Mouse (Mus musculus) heart, postnatal 10 days (tissue): ENCODE data around the gene Tnfsf18. TPM values are rescaled to one million over a fixed set of nuclear protein-coding genes. Genes with fewer than 3 reads are reported as not detected.

Experiments
- DNase-seq, 2 experiments: peaks; one replicate each; pipeline ENCODE4 v3.0.0; 2021
- intact Hi-C: fragments of 180-260 bp; cut with DNase I; formaldehyde crosslinking; loops from one replicate; pipeline ENCODE4 v1.15.1; 2025
- total RNA-seq, 2 experiments: library from RNA; stranded (reverse); gene quantifications; 2 replicates each; pipeline ENCODE4 v1.2.3; 2021

Gene Tnfsf18
- not detected for total RNA-seq

DNA sequence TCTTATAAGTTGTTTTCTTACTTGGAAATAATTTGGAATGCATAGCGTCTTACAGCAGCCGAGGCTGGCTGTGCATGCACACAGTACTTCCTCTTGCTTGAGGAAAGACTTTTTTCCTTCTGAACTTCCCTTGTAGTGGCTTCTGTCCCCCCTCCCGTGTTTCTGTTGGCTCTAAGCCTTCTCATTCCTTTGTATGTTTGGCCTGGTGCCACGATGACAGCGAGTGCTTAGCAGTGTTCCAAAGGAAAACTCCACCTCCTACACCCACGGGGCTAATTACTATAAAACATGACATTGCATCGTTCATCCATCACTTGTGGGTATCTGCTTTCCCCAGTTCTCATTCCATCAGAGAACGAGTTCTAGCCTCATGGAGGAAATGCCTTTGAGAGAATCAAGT is at the start of gene Tnfsf18:
Tnfsf18 (plus strand) TSS at position 313 of the 400 bp plus-strand sequence.
- DNase-seq: peak; percentile 88 to 89
- intact Hi-C loops: loop anchor here (5.0 to 10.0 kb wide), 2 partner anchors 92 to 190 kb away; no protein-coding TSS in a partner anchor

DNA sequence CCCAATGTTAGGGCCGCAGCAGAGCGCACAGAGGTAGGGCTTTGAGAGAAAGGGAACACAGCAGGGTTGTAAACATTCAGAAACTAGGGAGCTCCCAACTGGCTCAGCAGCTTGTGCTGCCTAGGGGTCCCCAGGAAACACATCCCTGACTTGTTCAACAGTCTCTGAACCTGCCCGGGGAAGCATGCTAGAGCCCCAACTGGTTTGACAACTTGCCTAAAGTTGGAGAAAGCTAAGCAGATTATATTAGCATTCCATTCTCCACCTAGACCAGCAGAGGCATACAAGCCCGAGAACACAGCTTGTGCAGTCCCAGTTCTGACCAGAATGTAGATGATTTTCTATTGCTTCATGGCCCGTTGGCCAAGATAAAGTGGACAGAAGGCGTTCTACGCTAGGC is 49.6 kb upstream of the Tnfsf18 start:
- no peak for DNase-seq
- intact Hi-C loops: no loop called here

DNA sequence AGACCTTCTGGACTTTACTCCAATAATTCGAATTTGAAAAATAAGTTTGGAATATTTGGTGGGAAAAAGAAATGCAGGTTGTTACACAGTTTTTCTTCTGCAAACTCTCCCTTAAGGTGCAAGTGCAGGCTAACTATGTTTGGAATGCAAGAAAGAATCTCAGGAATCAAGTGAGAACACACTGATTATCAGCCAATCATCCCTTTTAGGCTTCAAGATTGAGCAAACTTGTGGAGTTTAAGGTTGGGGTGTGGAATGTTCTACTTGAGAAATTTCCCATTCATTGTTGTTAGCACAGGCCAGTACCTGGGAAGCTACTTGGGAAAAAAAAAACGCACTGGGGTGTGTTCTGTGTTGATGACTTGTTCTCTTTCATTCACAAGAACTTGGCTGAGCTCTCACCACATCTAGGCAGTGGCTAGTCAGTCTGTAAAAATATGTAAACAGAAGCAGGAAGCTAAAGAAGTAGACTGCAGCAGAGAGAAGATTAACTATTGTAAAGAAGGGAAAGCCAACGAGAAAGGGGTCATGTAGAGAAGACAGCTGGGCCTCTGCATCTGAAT is 42.7 kb upstream of the Tnfsf18 start:
- DNase-seq: no peak
- intact Hi-C loops: no loop called here

DNA sequence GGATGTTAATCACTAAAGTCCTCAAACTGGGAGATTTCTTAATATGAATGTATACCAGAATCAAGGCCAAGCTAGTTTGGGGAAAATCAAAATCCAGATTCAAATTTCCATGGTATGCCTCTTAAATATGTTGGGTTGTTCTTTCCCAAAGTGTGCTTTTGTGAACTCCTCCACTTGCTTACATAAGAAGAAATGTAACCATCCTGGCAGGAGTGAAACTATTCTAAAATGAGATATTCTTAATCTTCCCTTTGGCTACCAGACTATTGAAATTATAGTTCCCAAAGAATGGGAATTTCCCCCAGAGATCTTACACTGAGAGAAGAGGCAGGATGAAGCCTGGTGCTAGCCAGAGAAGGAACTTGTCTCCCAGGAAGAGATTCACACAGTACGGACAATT is 42.2 kb upstream of the Tnfsf18 start:
- no peak for DNase-seq
- intact Hi-C loops: no loop called here

DNA sequence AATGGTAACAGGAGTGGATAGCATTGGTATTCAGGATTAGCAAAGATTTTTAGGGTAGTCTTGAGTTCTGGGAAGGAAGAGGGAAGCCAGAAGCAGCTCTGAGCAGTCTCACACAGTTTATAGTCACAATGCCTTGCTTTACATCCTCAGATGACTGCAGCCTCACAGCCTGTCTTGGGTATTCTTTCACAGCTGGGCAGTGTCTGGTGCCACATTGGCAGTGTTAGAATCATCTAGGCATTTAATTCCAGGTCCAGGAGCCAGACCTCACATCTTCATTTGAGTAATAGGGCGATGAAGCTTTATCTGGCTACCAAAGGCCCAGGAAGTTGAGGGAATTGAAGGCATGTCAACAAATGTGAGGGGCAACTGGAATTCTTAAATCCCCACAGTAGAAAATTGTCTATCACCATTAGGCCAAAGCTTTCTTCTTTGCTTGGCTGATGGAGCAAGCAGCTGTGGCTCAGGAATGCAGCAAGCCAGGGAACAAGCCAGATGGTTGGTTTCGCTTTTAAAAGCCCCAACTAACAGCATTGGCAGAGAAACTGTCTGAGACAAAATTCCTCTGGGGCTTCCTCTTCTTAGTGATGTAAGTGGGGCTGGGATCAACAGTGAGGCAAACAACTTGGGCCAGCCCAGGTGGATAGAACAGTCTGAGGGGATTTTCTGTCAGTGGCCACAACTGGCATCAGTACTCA is 30.9 kb upstream of the Tnfsf18 start:
- DNase-seq: peak; percentile 68 to 72
- intact Hi-C loops: no loop called here

DNA sequence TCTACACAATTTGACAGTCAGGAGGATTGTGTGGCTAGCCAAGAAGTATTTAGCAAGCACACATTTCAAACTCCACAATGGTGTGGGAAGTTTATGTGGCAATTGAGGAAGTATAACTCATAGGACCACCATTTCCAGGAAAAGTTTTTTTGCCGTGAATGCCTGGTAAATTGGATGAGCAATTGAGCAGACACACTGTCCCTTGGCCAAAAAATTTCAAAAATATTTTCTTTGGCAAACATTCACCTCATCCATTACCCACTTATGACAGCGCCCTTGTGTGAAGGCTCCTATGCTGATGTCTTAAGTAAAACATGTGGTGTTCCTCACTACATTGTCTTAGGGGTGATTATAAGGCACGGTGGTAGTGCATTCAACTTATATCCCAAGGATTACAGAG is 17.2 kb upstream of the Tnfsf18 start:
- intact Hi-C loops: no loop called here
- no peak for DNase-seq

DNA sequence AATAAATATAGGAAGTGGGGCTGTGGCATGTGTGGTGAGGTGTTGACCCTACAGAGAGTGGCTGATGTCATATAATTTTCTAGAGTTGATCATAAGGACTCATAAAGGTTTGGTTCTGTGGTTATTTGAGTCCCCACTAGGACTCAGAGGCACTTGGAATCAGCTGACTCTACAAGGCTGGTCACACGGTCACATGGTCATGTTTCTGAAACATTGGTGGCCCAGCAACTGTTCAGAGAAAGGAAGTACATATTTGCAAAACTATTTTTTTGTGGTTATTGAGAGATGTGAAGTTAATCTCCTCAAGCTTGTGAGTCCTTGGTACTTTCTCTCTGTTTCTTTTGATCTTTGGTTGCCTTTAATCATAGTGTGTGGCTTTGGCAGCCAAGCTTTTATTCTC is 14.6 kb upstream of the Tnfsf18 start:
- DNase-seq: no peak
- intact Hi-C loops: no loop called here

DNA sequence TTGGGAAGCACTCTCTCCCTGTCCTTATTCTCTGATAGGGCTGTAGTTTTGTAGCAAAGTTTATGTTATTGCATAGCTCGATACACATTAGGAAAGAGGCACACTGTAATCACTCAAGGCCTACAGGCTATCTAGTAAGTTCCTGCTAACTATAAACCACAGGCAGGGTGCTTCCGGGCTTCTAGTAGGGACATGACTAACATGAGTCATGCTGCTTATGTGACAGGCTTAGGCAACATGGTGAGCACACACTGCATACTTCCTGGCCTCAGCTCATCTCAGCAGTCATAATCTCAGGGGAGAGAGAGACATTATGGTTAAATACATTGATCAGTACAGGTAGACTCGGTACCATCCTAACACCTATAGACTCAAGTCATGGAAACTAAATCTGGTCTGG is 12.2 kb upstream of the Tnfsf18 start:
- intact Hi-C loops: no loop called here

DNA sequence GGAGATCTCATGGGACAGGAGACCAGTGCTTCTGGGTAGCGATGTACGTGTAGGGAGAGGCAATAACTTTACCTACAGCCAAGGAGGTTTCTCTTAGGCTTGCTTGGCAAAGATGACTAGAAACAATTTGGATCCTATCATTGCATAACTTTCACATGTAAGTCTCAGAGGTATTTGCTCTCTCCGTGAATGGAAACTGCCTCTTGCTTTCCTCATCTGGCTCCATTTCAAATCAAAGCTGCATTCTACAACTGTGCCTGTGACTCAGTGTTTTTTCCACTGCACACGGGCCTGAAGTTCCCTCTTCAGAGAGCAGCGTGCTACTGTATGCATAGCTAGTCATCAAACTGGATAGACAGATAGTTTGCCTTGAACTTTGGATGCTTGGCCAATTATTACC is 7.4 kb upstream of the Tnfsf18 start:
- DNase-seq: no peak
- intact Hi-C loops: no loop called here

More for the DNA sequence above, 12.2 kb upstream of the Tnfsf18 start:
- no peak for DNase-seq

DNA sequence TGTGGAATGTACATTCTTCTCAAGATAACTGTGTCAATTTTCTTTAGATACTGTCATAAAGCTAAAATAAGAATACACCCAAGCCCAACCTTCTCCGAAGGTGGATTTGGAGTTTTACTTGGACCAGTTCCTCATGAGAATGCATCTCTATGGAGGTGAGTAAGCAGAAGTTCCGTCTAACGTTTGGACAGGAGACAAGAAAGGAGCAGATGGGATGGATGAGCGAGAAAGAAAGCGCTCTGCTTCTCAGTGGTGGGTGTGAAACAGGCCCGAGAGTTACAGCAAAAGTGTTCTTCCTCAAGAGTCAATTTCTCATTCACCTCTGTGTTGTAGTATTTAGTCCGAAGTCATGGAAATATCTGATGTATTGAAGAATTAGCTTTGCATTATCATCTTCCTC is 2.7 kb upstream of the Tnfsf18 start:
- intact Hi-C loops: loop anchor here (5.0 to 10.0 kb wide), 2 partner anchors 89 to 193 kb away; no protein-coding TSS in a partner anchor
- no peak for DNase-seq

DNA sequence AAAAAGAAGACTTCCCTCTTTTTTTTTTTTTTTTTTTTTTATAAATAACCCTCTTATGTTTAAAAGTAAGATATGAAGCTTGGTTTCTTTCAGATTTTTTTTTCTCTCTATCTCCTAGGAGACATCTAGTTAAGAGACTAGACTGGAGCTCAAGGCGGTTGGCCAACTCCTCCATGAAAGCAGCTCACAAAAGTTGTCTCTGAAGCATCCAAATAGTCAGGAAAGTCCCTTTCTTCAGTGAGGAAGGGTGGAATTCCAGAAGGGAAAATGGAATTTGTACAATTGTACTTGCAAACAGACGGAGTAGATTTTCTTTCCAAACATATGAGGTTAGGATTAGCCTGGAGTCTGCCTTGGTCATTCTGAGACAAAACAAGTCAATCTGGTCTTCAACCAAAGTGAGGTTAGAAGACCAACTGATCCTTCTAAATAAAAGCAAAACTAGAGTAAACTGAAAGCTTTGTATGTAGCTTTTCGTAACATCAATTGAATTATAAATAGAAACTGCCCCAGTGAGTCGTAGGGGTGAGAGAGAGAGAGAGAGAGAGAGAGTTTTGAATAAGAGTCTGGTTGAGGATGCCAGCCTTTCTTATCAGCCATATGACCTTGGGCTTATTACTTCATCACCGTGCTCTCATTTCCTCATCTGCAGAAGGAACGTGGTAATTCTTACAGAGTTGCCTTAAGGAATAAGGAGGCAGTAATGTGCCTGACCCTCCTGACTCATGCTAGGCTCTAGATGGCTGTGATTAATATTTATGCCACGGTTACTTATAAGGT is 2.6 kb downstream of the Tnfsf18 start:
- intact Hi-C loops: loop anchor here (10.0 kb wide), 1 partner anchor 188 kb away; no protein-coding TSS in a partner anchor
- DNase-seq: peak in 1 of 2 experiments; percentile 8

DNA sequence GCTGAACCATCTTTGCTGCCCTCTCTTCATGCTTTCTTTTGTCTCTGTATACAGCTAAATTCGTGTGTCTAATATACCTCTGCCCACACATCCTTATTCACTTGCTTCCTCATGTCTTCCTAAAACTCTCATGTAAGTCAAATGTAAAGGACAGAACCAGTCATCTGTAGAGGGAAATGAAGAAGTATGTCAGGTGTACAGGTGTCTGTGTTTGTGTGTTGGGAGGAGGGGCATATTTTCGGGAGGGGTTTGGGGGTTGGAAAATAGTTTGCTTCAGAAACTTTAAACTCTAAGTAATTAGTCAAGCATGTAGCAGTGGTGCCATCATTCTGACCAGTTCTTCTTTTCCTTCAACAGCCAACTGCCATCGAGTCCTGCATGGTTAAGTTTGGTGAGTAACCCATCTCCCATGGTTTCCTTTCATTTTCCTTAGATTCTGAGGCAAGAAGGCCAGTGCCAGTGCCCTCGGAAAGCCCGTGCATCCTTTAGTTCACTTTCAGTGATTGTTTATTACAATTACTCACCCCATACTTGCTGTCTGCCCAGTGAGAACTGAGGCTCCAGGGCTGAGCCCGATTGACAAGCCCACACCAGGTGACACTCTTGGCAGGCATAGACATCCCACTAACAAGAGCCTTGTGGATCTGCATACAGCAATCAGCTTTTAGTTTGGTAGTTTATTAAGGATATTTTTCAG is 5.8 kb downstream of the Tnfsf18 start:
- no peak for DNase-seq
- intact Hi-C loops: no loop called here

DNA sequence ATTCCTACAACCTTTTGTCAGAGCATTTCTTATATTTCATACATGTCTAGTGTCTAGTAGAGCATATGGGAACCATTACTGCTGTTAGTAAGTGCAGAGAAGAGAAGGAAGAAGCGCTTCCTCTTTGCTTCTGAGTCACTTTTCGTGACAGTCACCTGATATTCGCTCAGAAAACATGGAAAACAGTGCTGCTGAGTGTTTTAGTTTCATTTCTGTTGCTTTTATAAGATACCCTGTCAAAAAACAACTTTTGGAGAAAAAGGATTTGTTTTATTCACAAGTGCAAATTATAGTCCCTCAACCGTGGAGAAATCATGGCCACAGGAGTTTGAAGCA is 6.3 kb downstream of the Tnfsf18 start:
- intact Hi-C loops: no loop called here
- no peak for DNase-seq

DNA sequence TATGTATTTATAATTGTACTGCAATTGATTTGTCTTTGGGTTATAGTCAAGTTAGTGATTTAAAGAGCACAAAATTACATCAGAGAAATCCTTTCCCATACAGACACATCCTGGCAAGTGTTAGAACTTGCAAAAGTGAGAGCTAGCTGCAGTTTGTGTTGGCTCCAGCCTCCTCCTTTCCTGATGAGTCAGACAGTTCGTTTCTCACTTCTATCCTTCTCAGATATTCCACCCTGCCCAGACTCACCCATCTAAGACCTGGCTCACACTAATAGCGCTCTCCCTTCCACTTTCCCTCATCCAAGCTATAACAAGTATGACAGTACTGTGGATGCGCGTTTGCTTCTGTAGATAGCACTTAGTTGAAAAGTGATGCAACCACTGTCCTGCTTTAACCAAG is 11.9 kb downstream of the Tnfsf18 start:
- intact Hi-C loops: no loop called here
- no peak for DNase-seq

DNA sequence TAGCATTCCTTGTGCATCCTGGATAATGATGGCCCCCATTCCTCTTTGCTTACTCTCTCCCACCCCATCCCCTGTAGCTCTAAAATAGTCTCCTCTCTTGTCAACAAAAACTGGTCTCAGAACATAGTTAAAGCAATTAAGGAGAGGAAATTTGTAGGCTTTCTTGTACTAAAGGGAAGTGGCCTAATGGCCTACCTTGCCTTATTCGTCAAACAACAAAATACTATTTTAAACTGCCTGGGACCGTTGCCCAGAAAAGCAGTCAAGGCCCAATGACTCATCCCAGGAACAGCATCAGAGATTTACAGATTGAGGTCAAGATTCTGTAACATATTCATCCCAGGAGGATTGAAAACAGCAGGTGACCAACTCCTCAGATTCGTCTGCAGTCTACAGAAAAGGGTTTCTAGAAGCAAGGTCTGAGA is 13.2 kb downstream of the Tnfsf18 start:
- peak; percentile 73 to 76 for DNase-seq

DNA sequence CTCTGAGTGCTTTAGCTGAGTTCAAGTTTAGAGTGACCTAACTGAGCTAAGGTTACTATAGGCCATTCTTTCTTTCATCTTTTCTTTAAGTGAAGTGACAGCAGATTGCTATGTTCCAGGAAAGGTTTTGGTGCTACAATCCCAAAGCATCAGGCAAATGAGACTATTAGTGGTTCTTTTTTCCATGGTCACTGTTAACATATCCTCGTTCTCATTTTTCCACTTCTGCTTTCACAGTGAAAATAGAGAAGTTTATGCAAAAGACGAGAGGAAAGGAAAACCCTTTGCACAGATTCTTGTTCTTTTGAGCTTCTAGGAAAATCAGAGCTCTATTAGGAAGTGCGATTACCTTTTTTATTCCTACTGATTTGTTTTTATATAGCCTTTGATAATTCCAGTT is 22.9 kb downstream of the Tnfsf18 start:
- DNase-seq: no peak
- intact Hi-C loops: no loop called here

More for the DNA sequence above, 13.2 kb downstream of the Tnfsf18 start:
- intact Hi-C loops: loop anchor here (1.0 kb wide), 1 partner anchor 12 kb away; no protein-coding TSS in a partner anchor

DNA sequence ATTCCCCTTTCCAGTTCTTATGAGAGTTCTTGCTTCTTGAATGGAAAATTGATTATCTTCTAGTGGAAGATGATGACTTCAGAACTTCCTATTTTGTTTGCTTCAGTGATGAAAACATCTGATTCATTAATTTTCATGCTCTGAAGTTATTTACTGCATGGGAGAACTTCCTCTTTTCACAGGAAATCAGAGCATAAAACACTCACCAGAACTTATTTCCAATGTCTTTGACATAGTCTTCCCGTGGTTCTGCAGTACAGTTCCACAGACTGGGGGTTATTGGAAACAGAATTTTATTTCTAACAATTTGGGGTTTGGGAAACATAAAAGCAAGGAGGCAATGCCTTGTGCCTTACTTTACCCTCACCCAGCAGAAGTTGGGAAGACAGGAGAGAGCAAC is 25.8 kb downstream of the Tnfsf18 start:
- no peak for DNase-seq
- intact Hi-C loops: loop anchor here (5.0 kb wide), 1 partner anchor 82 kb away; no protein-coding TSS in a partner anchor

DNA sequence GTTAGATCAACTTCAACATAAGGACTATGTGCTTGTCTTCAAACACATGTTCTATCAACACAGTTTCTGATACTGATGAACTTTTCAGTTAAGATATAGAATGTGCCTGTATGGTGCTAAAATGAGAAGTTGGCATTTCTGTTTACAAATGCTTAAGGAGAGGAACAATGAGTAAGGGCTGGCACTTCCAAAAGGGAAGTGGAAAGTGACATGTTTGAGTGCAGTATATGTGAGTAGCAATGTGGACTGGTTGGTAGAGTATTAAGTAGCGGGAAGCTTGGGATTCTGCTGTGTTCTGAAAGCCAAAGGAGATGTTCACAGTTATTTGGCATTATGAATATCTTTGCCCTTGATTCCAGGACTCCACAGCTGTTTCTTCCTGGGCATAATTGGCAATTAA is 33.7 kb downstream of the Tnfsf18 start:
- DNase-seq: no peak
- intact Hi-C loops: no loop called here

DNA sequence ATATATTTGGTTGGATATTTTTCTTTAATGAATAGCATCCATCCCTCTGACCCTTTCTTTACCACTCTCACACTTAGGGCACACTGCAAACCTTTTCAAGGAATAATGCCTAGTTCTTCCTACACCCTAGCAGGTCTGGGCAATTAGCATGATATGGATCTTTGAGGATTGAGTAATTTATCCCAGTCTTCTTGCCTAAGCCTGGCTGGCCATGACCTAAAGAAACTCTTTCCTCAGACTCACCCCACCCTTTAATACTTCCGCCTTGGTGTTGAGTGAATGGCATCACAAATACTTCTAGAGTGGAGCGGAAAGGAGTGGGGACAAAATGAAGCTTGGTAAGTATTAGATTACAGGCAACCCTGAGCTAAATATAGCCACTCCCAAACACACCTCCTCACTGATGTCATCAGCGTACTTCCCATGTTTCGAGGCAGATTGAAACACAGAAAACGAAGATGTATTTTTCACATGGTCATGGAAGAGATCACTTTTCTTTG is 56.2 kb downstream of the Tnfsf18 start:
- intact Hi-C loops: no loop called here
- no peak for DNase-seq

DNA sequence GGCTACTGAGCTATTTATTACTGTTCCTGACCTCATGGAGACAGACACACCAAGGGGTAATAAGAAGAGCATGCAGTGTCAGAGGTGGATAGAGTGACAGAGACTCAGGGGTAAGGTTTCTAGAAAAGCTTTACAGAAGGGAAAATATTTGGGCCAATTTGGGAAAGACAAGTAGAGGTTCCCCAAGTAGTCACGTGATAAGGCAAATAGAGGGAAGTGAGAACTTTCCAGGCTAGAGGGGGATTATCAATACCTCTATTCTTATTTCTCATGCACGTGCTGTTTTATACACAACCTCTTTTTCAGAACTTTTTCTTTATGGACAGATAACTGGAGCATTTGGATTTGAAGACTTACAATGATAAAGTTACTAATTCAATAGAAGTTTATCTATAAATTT is 57.6 kb downstream of the Tnfsf18 start:
- intact Hi-C loops: no loop called here
- no peak for DNase-seq
